Mouse (Mus musculus): ENCODE measurements around the gene Zfp385b. TPM values are rescaled to one million over a fixed set of nuclear protein-coding genes. Genes with fewer than 3 reads are reported as not detected.
A peak's percentile ranks its signal among the peaks of the same experiment; 100 is the strongest.
"Not testable (repeated sequence)": the region's sequence is repeated elsewhere in the genome, so short reads cannot be mapped to it uniquely, and the experiment has no call there.

The Zfp385b gene
- polyA plus RNA-seq, 1 experiment: 8.8 TPM

DNA sequence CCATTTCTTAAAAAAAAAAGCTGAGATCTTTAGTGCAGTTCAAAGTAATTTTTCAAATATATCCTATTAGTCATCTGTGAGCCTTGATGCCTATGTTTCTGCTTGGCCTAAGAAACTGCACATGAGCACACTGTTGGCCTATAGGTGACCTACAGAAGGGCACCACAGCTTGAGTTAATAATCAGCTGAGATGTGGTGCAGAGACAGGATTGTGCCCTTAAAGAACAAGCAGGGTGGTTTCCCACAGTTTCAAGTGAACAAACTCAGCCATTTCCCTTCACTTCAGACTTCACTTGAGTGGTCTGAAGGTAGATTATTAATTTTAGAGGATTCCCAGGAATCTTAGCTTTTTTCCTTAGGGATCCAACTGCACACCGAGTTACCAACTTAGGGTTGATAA is 362.3 kb downstream of the Zfp385b start:
- Histone ChIP-seq H3K27me3 (ENCODE audit: control insufficient read depth, insufficient read depth, low read length) (no peaks in the 10 kb centered on the region), H3K27ac (ENCODE audit: control insufficient read depth, insufficient read depth, low read depth, low read length) (no peak overlapping the region), H3K4me1 (ENCODE audit: control insufficient read depth, insufficient read depth, low read length) (no peaks in the 10 kb centered on the region), H3K4me3 (ENCODE audit: control insufficient read depth, low read depth, low read length) (no peak overlapping the region), H3K36me3 (ENCODE audit: control insufficient read depth, insufficient read depth, low read length) (no peaks in the 10 kb centered on the region)
- no peak for TF ChIP-seq CTCF (IDR thresholded peaks at IDR 0.05; ENCODE audit: control insufficient read depth, insufficient read depth, insufficient replicate concordance, low read depth, low read length)
- no peak for TF ChIP-seq POLR2A (IDR thresholded peaks at IDR 0.05; ENCODE audit: control insufficient read depth, low read depth, low read length)

DNA sequence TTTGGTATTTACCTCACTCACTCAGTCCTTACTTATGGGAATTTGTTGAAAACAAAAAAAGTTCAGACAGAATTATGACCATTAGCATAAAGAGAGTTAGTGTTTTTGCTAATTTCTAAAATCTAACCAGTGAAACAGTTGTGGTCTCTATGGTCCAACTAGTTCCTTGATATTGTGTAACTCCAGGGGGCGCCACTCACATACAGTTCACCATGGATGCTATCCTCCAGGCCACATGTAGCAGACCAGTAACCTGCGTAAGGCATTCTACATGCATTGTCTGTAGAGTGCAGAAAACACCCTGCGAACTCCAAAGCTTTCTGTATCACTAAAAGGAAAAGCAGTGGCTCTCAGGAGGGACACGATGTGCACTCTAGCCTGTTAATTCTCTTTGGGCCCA is 362.8 kb downstream of the Zfp385b start:
- peak; percentile 18; the same call in 1 of the 2 replicates for TF ChIP-seq CTCF (IDR thresholded peaks at IDR 0.05; ENCODE audit: control insufficient read depth, insufficient read depth, insufficient replicate concordance, low read depth, low read length)
- TF ChIP-seq POLR2A (IDR thresholded peaks at IDR 0.05; ENCODE audit: control insufficient read depth, low read depth, low read length): no peak
- no peaks in the 10 kb centered on the region for H3K36me3 ChIP-seq (ENCODE audit: control insufficient read depth, insufficient read depth, low read length)
- H3K4me3 ChIP-seq (ENCODE audit: control insufficient read depth, low read depth, low read length): no peak overlapping the region
- H3K27me3 ChIP-seq (ENCODE audit: control insufficient read depth, insufficient read depth, low read length): no peaks in the 10 kb centered on the region
- H3K4me1 ChIP-seq (ENCODE audit: control insufficient read depth, insufficient read depth, low read length): no peaks in the 10 kb centered on the region
- H3K27ac ChIP-seq (ENCODE audit: control insufficient read depth, insufficient read depth, low read depth, low read length): no peak overlapping the region

DNA sequence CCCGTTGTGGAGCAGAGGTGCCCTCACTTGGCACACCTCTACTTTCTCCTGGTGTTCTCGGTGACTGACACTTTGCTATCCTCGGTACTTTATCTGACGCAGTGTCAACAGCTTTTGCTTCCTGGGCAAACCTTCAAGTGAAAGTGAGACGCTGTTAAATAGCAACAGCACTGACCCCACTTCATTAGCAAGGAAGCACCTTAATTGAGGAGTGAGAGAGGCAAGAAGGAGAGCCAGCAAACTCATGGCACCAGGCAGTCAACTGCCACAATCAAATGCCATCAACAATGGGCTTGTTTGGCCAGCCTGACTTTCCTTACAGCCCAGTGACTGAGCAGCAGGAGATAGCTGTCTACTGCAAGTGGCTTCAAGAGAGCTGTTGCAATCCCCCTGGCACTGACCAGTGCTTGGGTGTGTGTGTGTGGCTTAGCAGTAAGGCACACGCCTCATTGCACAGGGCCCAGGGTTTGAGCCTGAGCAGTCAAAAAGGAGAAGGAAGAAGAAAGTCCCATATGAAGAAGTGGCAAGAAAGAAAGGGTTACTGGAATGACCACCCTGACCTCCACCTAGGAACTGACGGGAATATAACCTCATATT is 365.0 kb downstream of the Zfp385b start:
- no peaks in the 10 kb centered on the region for H3K27me3 ChIP-seq (ENCODE audit: control insufficient read depth, insufficient read depth, low read length)
- TF ChIP-seq CTCF (IDR thresholded peaks at IDR 0.05; ENCODE audit: control insufficient read depth, insufficient read depth, insufficient replicate concordance, low read depth, low read length) (no peak), POLR2A (IDR thresholded peaks at IDR 0.05; ENCODE audit: control insufficient read depth, low read depth, low read length) (no peak)

DNA sequence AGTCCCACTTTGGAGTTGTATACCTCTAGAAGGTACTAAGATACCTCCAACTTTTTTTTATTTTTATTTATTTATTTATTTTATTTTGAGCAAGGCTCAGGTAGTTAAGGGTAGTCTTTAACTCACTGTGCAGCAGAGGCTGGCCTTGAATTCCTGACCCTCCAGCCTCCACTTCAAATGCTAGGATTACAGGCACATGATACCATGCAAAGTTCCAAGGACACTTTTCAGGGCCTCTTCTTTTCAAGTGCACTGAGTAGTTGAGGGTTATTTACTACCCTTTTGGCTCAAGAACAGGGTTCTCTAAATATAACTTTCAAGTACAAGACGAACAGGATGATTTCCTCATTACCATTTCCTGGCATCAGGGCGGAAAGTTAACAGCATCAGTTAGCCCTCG is 365.7 kb downstream of the Zfp385b start:
- Histone ChIP-seq H3K27me3 (ENCODE audit: control insufficient read depth, insufficient read depth, low read length) (no peaks in the 10 kb centered on the region), H3K4me1 (ENCODE audit: control insufficient read depth, insufficient read depth, low read length) (no peaks in the 10 kb centered on the region), H3K27ac (ENCODE audit: control insufficient read depth, insufficient read depth, low read depth, low read length) (no peak overlapping the region), H3K4me3 (ENCODE audit: control insufficient read depth, low read depth, low read length) (no peak overlapping the region), H3K36me3 (ENCODE audit: control insufficient read depth, insufficient read depth, low read length) (no peaks in the 10 kb centered on the region)
- TF ChIP-seq CTCF (IDR thresholded peaks at IDR 0.05; ENCODE audit: control insufficient read depth, insufficient read depth, insufficient replicate concordance, low read depth, low read length) (no peak), POLR2A (IDR thresholded peaks at IDR 0.05; ENCODE audit: control insufficient read depth, low read depth, low read length) (no peak)

More for the DNA sequence above, 365.0 kb downstream of the Zfp385b start:
- Histone ChIP-seq H3K27ac (ENCODE audit: control insufficient read depth, insufficient read depth, low read depth, low read length) (no peak overlapping the region), H3K36me3 (ENCODE audit: control insufficient read depth, insufficient read depth, low read length) (no peaks in the 10 kb centered on the region), H3K4me3 (ENCODE audit: control insufficient read depth, low read depth, low read length) (no peak overlapping the region), H3K4me1 (ENCODE audit: control insufficient read depth, insufficient read depth, low read length) (no peaks in the 10 kb centered on the region)

DNA sequence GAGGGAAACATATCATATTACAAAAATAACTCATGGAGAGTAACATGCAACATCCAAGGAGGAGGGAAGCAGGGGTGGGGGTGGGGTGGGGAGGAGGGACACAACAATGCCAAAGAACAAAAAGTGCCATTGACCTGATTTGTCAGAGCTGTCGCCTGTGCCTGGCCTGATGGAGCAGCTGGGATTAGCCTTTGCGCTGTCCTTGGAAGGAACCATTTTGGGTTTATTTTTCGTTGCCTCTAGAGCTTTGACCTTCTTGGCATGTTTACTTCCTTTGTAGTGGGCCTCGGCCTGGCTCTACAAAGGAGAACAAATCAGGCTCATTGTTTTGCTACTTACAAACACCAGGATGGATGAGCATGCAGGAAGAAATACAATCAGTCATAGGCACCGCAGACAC is 369.4 kb downstream of the Zfp385b start:
- not testable (repeated sequence) for H3K36me3 ChIP-seq (ENCODE audit: control insufficient read depth, insufficient read depth, low read length); H3K4me3 ChIP-seq (ENCODE audit: control insufficient read depth, low read depth, low read length); H3K4me1 ChIP-seq (ENCODE audit: control insufficient read depth, insufficient read depth, low read length); H3K27me3 ChIP-seq (ENCODE audit: control insufficient read depth, insufficient read depth, low read length); H3K27ac ChIP-seq (ENCODE audit: control insufficient read depth, insufficient read depth, low read depth, low read length)

DNA sequence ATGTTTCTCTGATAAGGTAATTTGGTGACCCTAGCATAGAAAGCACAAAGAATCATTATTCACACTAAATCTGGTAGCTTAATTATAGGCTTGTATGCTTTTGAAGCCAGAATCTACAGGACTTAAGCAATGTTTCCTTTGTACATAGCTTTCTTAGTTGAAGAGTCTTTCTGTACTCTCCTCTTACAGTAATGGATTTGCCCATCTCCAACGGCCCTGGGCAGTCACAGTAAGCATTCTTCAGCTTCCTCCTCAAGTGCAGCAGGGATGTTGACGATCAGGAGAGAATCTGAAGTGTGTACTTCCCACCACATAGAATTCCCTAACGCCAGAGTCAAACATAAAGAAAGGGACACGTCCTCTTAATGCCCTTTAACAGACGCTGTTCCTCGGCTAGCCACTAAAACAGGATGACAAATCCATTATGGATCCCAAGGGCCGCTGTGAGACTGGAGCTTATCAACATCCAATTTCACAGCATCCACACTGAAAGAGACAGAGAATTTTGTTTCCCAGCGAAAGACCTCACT is 370.4 kb downstream of the Zfp385b start:
- Histone ChIP-seq H3K4me3 (ENCODE audit: control insufficient read depth, low read depth, low read length) (no peak overlapping the region), H3K27me3 (ENCODE audit: control insufficient read depth, insufficient read depth, low read length) (no peaks in the 10 kb centered on the region), H3K36me3 (ENCODE audit: control insufficient read depth, insufficient read depth, low read length) (no peaks in the 10 kb centered on the region), H3K4me1 (ENCODE audit: control insufficient read depth, insufficient read depth, low read length) (no peaks in the 10 kb centered on the region), H3K27ac (ENCODE audit: control insufficient read depth, insufficient read depth, low read depth, low read length) (no peak overlapping the region)
- TF ChIP-seq CTCF (IDR thresholded peaks at IDR 0.05; ENCODE audit: control insufficient read depth, insufficient read depth, insufficient replicate concordance, low read depth, low read length) (no peak), POLR2A (IDR thresholded peaks at IDR 0.05; ENCODE audit: control insufficient read depth, low read depth, low read length) (no peak)

DNA sequence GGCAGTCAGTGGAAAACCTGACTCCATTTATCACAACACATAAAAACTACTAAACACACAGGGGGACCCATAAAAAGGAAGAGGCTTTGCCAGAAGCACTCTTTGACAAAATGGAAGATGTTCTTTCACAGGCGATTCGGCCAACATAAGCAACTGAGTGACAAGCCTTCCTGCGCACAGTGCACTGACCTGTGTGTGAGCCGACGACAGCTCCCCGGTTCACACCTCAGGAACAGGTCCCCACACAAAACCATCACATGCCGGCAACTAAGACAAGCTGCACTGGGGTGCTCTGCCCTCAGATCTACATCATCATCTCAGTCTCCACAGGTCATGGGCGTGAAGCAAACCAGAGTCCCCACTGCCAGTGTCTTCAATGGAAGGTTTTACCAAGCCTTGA is 375.2 kb downstream of the Zfp385b start:
- Histone ChIP-seq H3K27ac (ENCODE audit: control insufficient read depth, insufficient read depth, low read depth, low read length) (no peak overlapping the region), H3K36me3 (ENCODE audit: control insufficient read depth, insufficient read depth, low read length) (no peaks in the 10 kb centered on the region), H3K4me3 (ENCODE audit: control insufficient read depth, low read depth, low read length) (no peak overlapping the region), H3K4me1 (ENCODE audit: control insufficient read depth, insufficient read depth, low read length) (no peaks in the 10 kb centered on the region), H3K27me3 (ENCODE audit: control insufficient read depth, insufficient read depth, low read length) (no peaks in the 10 kb centered on the region)
- TF ChIP-seq POLR2A (IDR thresholded peaks at IDR 0.05; ENCODE audit: control insufficient read depth, low read depth, low read length): no peak
- TF ChIP-seq CTCF (IDR thresholded peaks at IDR 0.05; ENCODE audit: control insufficient read depth, insufficient read depth, insufficient replicate concordance, low read depth, low read length): no peak

DNA sequence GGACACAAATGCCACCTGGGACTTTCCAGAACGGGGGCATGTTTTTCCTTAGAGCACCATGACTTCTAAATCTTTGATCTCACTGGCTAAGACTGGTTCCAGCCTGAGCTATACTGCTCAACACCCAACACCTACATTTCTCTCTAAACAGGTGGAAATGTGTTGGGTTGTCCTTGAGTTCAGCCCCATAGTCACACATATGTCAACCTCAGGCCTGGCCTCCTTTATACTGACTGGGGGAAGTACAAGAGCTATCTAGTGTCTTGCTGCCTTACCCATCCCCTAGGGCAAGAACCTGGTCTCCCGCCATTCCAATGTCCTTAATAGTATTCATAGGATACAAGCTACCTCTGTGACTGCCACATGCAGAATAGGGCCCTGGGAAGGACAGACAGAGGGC is 378.8 kb downstream of the Zfp385b start:
- TF ChIP-seq POLR2A (IDR thresholded peaks at IDR 0.05; ENCODE audit: control insufficient read depth, low read depth, low read length): no peak
- no peak for TF ChIP-seq CTCF (IDR thresholded peaks at IDR 0.05; ENCODE audit: control insufficient read depth, insufficient read depth, insufficient replicate concordance, low read depth, low read length)

More for the DNA sequence above, 378.8 kb downstream of the Zfp385b start:
- H3K4me1 ChIP-seq (ENCODE audit: control insufficient read depth, insufficient read depth, low read length): no peaks in the 10 kb centered on the region
- no peaks in the 10 kb centered on the region for H3K27me3 ChIP-seq (ENCODE audit: control insufficient read depth, insufficient read depth, low read length)
- H3K4me3 ChIP-seq (ENCODE audit: control insufficient read depth, low read depth, low read length): no peak overlapping the region
- no peak overlapping the region for H3K27ac ChIP-seq (ENCODE audit: control insufficient read depth, insufficient read depth, low read depth, low read length)
- H3K36me3 ChIP-seq (ENCODE audit: control insufficient read depth, insufficient read depth, low read length): no peaks in the 10 kb centered on the region
